Mouse (Mus musculus) retina, adult 2 months (tissue): ENCODE data around the gene Cntn4.

Source experiments
- DNase-seq: peaks from one replicate; pipeline ENCODE4 v3.0.0-alpha.2; 2012; ENCODE audit warnings: low read depth, low spot score

The Cntn4 gene

DNA sequence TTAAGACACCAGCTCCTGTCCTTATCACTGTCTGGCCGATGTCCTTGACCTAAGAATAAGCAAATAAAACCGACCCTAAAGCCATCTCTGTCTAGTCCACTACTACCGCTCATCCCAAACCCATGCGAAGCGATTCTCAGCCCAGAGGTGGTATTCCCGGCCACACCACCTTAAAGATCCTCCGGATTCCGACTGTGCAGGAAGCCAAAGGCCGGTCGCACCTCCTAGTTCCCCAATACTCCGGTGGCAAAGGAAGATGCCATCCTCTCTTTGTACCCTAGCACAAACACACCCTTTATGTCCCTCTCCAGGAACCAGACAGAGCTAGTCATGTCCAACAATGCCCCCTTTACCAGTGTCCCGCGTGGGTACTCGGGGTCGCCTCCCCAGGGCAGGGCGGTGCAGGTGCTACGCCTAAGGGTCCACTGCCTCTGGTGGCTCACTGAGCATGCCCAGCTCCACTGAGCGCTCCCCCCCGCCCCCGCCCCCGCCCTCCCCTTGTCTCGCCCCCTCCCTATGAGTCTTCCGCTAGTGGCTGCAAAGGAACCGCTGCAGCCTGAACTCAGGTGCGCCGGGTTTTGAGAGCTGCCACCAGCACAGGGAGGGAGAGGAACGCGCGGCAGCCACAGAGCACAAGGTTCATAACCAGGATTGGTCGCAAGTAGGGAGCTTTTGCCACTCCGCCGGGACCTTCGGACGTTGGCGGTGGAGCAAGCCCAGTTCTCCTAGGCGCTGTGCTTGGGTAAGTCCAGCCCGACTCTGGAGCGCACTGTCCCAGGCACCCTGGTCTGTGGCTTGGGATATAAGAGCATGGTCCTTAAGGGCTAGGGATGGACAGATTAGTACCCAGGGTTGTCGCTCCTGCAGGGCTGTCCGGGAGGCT is at the start of gene Cntn4:
Cntn4 (plus strand) TSS at position 512 of the 883 bp plus-strand sequence.
- DNase-seq: no peak

DNA sequence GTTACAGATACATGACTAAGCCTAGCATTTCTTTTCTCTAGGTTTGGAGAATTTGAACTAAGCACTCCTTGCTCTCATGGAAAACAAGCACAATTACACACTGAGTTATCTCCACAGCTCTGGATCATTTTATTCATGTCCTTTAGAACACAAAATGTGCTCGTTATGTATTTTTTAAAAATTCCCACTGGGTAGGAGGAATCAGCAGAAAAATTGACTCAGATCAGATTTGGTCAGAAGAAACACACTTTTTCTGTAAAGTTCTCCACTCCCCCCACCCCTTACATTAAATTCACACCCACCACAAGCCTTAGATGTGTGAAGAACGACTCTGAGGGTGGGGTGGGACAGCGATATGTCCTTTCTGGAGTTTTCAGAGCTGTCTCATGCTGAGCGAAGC is 3.2 kb upstream of the Cntn4 start:
- no peak for DNase-seq

GRCm38 (mm10) chr6:105675099-105675498 is 2.4 kb upstream of the Cntn4 start:
- no peak for DNase-seq

DNA sequence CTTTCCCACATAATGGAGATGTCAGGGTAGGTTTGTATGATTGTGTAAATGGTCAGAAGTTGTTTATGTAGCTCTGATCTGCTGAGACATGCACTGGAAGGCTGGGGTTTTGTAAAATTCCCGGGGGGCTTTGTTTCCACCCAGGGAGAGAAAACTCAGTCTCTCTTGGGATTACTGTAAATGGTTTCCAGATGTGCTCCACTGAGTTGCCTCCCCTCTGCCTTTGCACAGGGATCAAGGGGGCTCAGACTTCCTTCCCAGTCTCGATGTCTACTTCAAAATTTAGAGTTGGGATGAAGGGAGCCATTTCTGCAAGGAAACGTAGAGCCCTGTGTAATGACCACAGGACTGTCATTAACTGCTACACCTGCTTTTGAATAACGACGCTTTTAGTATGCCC is 823 bp upstream of the Cntn4 start:
- no peak for DNase-seq

- DNase-seq: no peak
Measured at GRCm38 (mm10) chr6:105678778-105679177, 1.3 kb downstream of the Cntn4 start.

GRCm38 (mm10) chr6:105681496-105681895 is 4.0 kb downstream of the Cntn4 start:
- DNase-seq: no peak

DNA sequence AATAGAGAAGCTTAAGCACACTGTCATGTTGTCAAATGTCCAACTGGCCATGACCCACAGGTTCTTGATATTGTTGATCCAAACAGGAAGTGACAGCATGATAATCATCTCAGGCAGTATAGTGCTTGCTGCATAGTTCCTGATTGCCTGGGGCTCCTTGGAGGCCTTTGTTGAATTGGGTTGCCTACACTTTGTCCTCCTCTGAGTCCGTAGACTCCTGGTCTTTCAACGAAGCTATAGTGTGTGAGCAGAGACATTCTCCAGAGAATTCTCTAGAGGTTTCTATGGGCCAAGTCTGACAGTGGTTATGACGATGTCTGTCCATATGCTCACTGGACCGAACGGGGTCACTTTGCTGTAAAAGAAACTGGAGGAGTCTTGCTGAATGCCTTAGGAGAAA is 5.8 kb downstream of the Cntn4 start:
- no peak for DNase-seq

GRCm38 (mm10) chr6:105684123-105684522 is 6.7 kb downstream of the Cntn4 start:
- DNase-seq: no peak

DNA sequence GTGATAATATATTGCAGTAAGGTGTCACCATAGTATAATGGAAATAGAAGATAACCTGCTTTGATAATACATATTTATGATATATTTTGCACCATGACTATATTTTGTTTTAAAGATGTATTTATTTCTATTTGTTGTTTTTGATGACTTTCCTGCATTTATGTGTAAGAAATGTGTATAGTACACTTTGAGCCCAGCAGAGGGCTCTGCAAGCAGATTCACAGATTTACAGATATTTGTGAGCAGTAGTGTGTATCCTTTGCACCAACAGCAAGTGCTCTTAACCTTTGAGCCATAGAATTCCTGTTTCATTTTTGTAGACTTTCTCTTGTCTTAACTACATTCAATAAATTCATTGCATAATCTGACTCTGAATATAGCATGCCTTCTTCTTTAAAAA is 10.7 kb downstream of the Cntn4 start:
- no peak for DNase-seq

- DNase-seq: no peak
Measured at GRCm38 (mm10) chr6:105742026-105742425, 64.6 kb downstream of the Cntn4 start.

- no peak for DNase-seq
Measured at GRCm38 (mm10) chr6:105780616-105781015, 103.2 kb downstream of the Cntn4 start.

GRCm38 (mm10) chr6:105788462-105788861 is 111.0 kb downstream of the Cntn4 start:
- DNase-seq: no peak

GRCm38 (mm10) chr6:105835099-105835498 is 157.6 kb downstream of the Cntn4 start:
- no peak for DNase-seq

DNA sequence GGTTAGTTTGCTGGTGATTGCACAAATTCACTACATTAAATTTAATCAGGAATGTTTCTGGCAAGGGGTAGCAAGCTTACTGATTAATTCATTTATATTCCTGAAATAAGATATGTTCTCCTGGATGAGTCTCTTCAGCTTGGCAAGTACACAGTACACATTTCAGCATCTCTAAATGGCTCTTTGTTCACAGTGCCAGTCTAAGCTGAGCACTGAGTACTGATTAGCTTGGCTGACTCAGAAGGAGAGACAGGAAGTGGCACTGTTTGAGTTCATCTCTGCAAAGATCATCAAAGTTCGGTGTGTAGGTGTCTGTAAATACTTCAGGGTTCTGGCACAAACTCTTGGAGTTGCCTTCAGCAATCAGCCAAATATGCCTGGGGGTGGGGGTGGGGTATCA is 169.8 kb downstream of the Cntn4 start:
- no peak for DNase-seq

GRCm38 (mm10) chr6:105892838-105893237 is 215.4 kb downstream of the Cntn4 start:
- DNase-seq: no peak

- DNase-seq: no peak
Measured at GRCm38 (mm10) chr6:105938485-105938884, 261.0 kb downstream of the Cntn4 start.

GRCm38 (mm10) chr6:105939303-105939702 is 261.8 kb downstream of the Cntn4 start:
- DNase-seq: no peak

DNA sequence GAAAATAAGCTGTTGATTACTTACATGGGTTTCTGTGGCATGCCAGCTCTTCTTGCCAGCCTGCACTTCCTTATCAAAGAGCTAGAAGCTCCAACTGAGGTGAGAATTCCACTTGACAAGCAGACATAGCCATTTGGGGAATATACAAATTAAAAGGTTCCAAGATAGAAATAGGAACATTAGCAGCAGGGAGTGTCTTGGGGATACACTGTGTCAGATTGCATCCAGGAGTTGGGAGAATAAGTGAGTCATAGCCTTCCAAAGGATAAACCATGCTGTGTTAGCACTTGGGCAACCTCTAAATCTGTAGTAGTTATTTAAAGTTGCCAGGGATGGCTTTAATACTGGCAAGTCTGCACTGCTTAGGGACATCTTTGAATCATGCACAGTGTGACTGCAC is 263.1 kb downstream of the Cntn4 start:
- DNase-seq: no peak

DNA sequence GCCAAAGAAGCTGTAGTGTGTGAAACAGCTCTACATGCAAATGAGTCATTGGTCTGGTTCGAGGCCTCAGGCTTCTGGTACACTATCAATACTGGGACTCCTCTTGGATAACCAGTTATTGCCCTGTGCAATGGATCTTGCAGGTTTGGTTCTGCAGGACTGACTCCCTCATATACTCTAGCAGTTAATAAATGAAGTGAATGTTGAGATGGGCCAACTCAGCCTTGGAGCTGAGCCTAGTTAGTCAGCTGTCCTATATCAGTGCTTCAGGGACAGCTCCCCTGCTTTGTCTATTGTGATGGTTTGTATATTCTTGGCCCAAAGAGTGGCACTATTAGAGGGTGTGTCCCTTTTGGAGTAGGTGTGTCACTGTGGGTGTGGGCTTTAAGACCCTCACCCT is 314.0 kb downstream of the Cntn4 start:
- no peak for DNase-seq

DNA sequence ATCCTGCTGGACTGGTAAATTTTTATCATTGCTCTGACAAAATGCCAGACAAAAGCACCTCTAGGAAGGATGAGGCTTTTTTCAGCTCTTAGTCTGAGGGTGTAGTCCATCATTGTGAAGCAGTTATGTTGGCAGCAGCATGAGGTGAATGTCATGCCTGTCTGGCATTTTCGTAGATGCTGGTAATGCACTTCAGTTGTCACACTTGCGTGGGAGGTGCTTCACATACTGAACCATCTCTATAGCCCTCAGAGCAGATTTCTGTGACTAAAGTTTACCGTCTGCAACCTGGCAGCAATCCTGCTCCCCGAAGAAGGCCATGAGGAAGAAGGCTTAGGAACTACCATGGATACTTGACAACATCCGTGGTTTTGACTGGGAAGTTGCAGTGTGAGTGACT is 335.6 kb downstream of the Cntn4 start:
- no peak for DNase-seq

GRCm38 (mm10) chr6:106015126-106015525 is 337.7 kb downstream of the Cntn4 start:
- DNase-seq: no peak

GRCm38 (mm10) chr6:106048878-106049277 is 371.4 kb downstream of the Cntn4 start:
- no peak for DNase-seq

DNA sequence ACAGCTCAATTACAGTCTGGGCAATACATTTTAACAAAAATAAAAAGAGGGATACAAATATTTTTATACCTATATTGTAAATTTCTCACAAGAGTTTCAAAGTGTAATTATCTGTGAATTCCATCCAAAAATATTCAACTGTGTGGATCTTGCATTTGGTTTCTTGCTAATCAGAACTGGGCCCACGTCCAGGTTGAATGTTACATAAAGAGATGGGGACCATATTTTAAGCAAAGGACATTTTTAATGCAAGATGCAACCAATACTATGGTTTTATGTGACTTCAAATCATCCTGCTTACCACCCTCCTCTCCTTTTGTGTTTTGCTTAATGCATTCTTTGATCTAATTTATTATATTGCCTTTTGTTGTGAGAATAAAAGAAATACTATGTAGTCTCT is 378.7 kb downstream of the Cntn4 start:
- DNase-seq: no peak
